Mouse (Mus musculus) large intestine, adult 2 months (tissue): ENCODE measurements at regions not wholly inside any gene's neighbourhood (a gene's known extent, or its start where the extent isn't known, plus 50 kb on each side); places are given as distances from the start of the nearest gene placed in this dataset.
A peak's percentile ranks its signal among the peaks of the same experiment; 100 is the strongest.
"Not testable (repeated sequence)": the region's sequence is repeated elsewhere in the genome, so short reads cannot be mapped to it uniquely, and the experiment has no call there.

Source experiments
- DNase-seq: peaks from one replicate; pipeline ENCODE4 v3.0.0-alpha.2; 2012; ENCODE audit warnings: low read depth, low spot score
- WGBS: fragments of 180-500 bp; shearing (Covaris S2); methylation state at CpG from one replicate; pipeline ENCODE4 v1.1.7; 2018; 5-methylcytosine and 5-hydroxymethylcytosine counted together

- no peak for DNase-seq
- WGBS = 13% methylated on average over 4 of the region's 4 CpGs
Measured at GRCm38 (mm10) chr8:5523281-5523680, 418.1 kb upstream of the Slc10a2 start.

DNA sequence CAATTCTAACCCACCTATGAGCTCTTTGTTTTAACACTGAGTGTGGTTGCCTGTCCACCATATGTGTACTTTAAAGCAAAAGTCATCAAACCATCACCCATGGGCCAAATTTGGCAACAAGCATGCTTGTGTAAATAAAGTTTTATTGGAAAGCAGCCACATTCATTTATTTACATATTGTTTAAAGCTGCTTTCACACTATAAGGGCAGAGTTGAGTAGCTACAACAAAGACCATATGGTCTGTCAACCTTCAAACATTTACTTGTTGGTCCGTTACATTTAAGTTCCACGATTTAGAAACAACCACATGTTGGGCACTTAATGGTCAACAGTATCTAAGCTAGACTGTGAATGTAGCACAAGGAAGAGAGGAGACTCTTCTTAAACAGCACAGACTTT lies 390.7 kb upstream of the Slc10a2 start:
- 16% methylated on average over 2 of the region's 2 CpGs for WGBS
- no peak for DNase-seq

DNA sequence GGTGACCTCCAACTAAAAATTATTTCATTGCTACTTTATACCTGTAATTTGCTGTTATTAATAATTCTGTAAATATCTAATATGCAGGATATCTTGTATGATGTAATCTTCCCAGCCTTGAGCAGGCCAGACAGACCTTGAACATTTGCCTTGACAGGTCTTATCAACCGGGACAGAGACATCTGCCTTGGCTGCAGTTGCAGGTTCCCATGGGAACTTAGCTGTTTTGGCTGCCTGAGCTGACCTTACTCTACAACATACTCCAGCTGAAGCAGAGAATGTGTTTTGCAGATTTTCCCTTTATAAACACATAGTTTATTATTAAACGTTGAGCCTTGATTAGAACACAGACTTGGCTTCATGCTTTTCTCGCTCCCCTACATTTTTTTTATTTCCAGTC lies 385.3 kb upstream of the Slc10a2 start:
- 62% methylated on average over 3 of the region's 3 CpGs for WGBS
- no peak for DNase-seq

GRCm38 (mm10) chr8:5482938-5483337 lies 377.8 kb upstream of the Slc10a2 start:
- WGBS = 70% methylated on average over 1 of the region's 1 CpGs

DNA sequence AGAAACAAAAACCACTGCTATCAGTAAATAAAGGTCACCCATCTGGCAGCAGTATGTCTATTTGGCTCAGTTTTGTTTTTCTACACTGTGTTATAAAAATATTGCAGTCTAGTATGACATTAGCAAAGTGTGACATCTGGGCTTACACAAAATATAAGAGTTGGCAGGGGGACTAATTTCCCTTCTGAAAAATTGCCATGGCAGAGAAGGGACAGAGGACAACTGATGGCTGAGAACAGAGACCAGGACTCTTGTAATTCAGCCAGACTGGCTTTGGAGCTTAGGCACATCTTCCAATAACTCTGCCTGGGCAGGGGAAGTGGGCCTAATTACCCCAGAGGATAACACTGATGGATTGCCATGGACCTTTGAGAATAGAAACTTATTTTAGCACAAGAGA lies 367.8 kb upstream of the Slc10a2 start:
- DNase-seq = no peak

More at GRCm38 (mm10) chr8:5482938-5483337, 377.8 kb upstream of the Slc10a2 start:
- DNase-seq = no peak

- DNase-seq = no peak
- 40% methylated on average over 1 of the region's 1 CpGs for WGBS
Measured at GRCm38 (mm10) chr8:5472582-5472981, 367.4 kb upstream of the Slc10a2 start.

DNA sequence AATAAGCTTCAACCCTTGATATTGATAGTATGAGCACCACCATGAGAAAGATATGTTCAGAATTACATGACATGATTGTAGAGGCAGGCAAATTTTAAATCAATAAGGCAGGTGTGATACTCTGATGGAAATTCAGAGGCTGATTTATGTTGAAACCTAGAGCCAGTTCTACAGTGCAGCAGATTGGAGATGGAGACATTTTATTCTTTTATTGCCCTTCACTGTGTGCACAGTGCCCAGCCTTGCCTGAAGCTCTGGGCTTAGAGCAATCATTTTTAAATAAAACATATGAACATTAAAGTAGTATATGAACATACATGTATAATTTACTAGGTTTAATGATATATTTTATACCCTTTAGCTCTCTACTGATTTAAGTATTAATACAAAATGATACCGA lies 352.5 kb upstream of the Slc10a2 start:
- DNase-seq = no peak
- WGBS = 33% methylated on average over 1 of the region's 1 CpGs

GRCm38 (mm10) chr8:5453469-5453868 lies 348.3 kb upstream of the Slc10a2 start:
- no peak for DNase-seq
- 76% methylated on average over 4 of the region's 4 CpGs for WGBS

- DNase-seq = not testable (repeated sequence)
- 88% methylated on average over 5 of the region's 5 CpGs for WGBS
Measured at GRCm38 (mm10) chr8:5442243-5442642, 337.1 kb upstream of the Slc10a2 start.

DNA sequence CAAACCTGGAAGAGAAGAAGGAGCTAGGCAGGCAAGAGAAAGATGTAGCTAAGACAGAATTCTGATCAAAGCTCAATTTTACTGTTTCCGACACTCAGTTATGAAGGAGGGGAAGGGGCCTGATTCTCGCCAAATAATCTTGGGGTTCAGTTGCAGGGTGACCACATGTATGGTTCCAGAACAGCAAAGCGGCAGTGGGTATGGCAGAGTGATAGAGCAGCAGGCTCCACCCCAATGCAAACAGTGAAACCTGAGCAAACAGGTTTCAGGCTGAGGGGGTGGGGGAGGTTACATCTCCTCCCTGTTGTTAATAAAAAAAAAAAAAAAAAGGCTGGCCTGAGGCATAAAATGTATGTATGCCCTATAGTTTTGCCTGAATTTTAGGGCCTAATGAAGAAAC lies 335.3 kb upstream of the Slc10a2 start:
- WGBS = 54% methylated on average over 3 of the region's 3 CpGs
- not testable (repeated sequence) for DNase-seq

- 64% methylated on average over 2 of the region's 2 CpGs for WGBS
- DNase-seq = no peak
Measured at GRCm38 (mm10) chr8:5439054-5439453, 333.9 kb upstream of the Slc10a2 start.

DNA sequence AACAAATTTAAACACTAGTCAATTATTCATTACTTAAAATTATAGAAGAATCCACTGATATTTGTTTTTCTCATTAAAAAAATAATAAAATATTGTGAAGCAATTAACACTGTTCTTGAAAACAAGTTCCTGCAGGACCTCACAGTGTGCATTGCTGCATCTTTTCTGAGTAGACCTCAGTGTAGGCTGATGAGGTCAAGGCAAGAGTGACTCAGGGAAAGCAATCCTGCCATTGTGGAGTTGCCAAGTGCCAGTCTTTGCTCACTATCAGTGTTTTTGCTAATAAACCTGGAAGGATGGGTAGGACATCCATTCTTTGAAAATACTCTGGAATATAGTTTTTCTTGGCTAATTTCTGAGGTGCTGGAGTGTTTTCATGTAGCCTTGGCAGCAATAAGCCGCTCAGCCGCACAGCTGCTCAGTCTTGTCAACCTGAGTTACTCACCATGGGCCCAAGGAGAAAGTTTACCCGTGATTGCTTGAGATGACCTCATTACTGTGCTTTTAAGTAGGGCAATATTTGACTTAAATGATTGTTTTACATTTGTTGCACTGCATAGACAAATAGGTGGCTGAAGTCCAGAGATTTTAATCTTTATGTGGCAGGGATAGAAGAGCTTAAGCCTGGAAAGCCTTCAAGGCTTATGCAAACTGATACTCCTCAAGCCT lies 323.3 kb upstream of the Slc10a2 start:
- peak; percentile 25 for DNase-seq
- 26% methylated on average over 3 of the region's 3 CpGs for WGBS

DNA sequence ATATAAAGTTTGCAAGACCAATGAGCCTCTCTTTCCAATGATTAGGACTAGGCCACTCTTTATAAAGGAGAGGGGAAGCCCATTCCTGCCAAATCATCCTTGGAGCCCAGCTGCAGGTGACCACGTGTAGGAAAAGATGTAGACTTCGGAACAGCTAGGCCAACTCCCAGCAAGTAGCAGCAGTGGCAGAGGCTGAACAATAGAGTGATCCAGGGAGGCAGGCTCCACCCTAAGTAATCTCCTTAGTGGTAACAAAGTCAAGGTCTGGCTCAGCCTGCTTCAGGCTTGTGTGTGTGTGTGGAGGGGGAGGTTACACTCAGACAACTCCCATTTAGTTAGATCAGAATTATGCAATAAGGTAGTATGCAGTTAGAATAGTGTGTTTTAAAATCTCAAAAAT lies 311.7 kb upstream of the Slc10a2 start:
- not testable (repeated sequence) for DNase-seq
- WGBS = 22% methylated on average over 2 of the region's 2 CpGs

GRCm38 (mm10) chr8:5384851-5385250 lies 279.7 kb upstream of the Slc10a2 start:
- DNase-seq = no peak
- WGBS = 66% methylated on average over 2 of the region's 2 CpGs

DNA sequence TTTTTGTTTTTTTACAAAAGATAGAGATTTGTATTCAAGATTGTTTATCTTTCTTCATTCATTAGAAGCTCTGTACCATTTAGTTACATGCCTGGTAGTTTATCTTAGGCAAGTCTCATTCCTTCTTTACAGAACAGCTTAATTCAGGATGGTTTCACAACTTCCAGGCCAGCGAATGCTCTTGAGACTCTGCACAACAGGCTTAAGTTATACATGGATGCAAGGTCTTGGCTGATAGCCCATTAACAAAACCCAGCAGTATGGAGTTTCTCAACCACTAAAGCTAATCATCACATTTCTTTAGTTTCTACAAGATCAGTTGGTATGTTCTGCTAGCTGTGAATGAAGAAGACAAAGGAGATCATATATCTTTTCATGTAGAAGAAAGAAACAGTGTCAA lies 272.9 kb upstream of the Slc10a2 start:
- WGBS = 80% methylated on average over 1 of the region's 1 CpGs
- DNase-seq = no peak

GRCm38 (mm10) chr8:5339953-5340352 lies 234.8 kb upstream of the Slc10a2 start:
- DNase-seq = no peak

DNA sequence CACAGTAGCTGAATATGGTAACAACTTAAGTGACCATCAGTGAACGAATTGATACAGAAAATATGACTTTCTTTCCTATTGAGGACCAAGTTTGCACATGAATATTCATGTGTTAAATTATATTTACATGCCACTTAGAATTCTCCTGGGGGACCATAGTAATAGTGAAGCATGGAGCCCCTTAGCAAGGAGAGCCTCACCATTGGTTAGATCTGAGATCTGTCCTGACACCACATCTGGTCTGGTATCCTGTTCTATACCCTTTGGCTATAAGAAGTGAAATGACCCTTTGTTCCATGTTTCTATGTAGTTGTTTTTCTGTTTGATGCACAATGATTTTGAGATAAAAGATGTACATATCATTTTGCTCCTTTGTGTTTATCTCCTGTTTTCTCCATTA lies 209.4 kb upstream of the Slc10a2 start:
- 75% methylated on average over 1 of the region's 1 CpGs for WGBS
- no peak for DNase-seq

DNA sequence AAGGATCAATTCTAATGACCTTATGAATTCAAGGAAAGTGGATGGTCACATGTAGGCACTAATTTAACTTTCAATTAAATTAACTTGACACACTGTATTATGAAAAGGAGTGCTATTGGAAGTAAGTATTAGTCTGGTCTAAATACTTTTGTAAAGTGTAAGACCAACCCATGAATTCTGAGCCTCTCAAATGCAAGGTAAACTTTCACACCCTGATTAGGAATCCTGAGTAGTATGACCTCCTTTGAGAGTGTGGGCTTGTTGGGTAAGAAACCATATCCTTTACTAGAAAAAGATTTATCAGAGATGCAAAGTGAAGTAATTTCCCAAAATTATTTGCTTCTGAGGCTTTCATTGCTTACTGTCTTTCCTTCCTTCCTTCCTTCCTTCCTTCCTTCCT lies 194.8 kb upstream of the Slc10a2 start:
- DNase-seq = no peak

GRCm38 (mm10) chr8:5297190-5297589 lies 192.0 kb upstream of the Slc10a2 start:
- no peak for DNase-seq

DNA sequence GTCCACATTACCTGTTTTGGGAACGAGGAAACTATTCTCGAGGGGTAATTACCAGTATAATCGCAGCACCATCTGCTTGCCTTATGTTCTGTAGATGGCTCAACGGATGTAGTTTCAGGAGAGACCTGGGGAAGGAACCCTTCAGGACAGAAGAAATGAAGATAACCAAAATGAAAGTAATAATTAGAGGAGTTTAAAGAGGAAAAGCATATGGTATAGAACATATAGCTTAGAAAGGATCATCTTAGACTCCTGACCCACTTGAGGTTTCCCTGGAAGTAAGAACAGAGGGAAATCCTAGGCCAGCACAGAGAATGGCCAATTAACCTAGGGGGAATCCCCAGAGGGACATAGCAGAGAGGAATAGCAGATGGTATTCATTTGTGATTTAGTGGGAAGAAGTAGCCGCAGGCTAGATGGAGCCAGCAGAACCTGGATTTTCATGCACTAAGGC lies 180.6 kb upstream of the Slc10a2 start:
- WGBS = 74% methylated on average over 5 of the region's 5 CpGs
- no peak for DNase-seq

GRCm38 (mm10) chr8:5283799-5284198 lies 178.6 kb upstream of the Slc10a2 start:
- no peak for DNase-seq

DNA sequence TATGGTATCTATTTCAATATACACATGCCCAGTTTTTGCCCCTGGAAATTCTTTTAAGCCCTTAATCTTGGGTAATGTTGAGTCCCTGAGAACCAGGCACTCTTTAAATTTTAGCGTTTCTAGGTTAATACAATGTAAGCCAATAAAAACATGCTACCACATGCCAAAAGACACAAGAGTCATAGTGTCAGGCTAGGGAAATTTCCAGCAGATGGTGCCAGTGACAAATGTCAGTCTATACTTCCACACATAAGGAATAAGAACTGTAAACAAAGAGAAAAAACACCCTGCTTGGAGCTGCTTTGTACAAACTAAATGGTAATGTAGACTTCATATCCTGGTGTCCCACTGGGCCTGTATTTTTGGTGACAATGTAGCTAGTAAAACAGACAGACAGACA lies 157.2 kb upstream of the Slc10a2 start:
- 26% methylated on average over 1 of the region's 1 CpGs for WGBS
- no peak for DNase-seq
